Mouse (Mus musculus) c-Kit-positive CD71-negative TER-119-negative erythroid progenitor cells, embryonic 14.5 days (primary cell): ENCODE measurements at regions not wholly inside any gene's neighbourhood (a gene's known extent, or its start where the extent isn't known, plus 50 kb on each side); places are given as distances from the start of the nearest gene placed in this dataset.

ENCODE experiments used
- DNase-seq: peaks from one replicate; pipeline ENCODE4 v3.0.0-alpha.2; 2013; ENCODE audit warnings: low read depth

DNA sequence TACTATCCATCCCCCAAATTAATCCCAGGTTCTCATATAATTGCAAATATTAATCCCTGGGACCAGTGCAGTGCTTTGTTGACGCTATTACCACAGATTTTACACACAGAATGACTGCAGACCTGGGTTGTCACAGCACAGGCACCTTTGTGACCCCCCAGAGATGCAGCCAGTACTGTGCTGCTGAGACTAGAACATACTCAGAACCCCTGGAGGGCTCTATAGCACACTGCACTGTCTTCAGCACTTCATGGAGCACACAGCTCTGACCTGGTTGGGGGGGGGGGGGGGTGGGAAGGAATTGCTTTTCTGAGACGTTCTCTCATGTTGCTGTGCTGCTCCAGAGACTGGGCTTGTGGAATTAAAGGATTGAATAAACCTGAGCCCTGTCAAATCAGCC, 154.9 kb upstream of the Gm34302 start:
- no peak for DNase-seq

DNA sequence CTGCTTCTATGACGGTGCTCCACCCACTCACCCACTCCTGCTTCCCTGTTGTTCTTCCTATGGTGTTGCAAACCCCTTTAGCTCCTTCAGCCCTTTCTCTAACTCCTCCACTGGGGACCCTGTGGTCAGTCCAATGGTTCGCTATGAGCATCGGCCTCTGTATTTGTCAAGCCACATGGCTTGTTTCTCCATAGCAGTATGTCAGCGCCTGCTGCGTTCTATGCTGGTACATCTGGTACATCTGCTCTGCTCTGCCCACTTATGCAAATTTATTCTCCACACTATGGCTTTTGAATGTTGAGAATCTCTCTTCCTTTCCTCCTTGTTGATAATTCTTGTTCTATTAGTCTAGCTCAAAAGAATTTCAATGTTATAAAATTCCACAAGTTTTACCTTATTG, 154.2 kb upstream of the Gm34302 start:
- DNase-seq: no peak

DNA sequence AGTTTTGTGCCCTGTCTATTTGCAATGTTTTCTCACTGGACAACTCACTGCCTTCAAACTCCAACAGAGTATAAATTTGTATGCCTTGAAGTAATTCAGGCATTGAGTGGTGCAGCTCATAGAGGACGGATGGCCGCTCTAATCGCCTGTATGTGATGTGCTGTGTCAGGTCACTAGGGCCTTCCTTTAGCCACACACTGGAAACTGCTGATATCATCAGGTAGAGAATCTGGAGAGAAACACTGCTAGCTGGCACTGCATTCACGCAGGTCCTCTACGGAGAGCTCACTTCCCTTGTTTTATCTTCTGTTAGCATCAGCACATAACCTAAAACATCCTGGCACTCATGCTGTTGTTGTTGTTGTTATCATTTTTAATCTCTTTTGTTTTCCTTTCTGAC, 144.0 kb upstream of the Gm34302 start:
- DNase-seq: no peak

DNA sequence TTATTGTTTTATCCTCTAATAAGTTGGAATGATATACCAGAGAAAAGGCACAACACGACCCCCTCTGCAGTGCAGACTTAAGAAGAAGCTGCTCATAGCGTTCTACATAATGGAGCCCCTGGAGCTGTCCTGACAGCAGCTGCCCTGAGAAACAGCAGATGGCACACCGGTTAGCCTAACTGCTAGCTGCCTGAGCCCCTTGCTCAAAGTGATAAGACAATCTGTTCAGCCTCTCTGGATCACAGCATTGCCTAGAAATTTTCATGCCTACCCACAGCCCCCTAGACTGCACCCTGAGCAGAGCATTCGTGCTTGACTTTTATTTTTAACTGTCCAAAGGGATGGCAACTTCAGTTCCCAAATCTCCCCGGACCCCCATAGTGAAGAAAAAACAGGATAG, 132.4 kb upstream of the Gm34302 start:
- no peak for DNase-seq

DNA sequence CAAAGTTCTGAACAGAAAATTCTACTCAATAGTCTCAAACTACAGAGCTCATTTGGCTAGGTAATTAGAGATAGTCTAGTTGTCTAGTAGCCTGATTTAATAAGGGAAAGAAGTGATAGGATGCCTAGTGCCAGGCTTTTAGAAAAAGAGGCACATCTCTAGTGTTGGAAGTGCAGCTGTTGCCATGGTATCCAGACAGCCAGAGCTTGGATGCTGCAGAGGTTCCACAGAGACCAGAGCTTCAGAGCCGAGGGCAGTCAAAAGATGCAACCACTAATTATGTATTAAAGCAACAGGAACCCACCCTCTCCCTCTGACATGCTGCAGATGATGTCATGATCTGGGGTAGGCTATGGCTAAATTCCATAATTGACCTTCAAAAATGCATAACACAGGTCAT, 130.0 kb upstream of the Gm34302 start:
- DNase-seq: no peak

DNA sequence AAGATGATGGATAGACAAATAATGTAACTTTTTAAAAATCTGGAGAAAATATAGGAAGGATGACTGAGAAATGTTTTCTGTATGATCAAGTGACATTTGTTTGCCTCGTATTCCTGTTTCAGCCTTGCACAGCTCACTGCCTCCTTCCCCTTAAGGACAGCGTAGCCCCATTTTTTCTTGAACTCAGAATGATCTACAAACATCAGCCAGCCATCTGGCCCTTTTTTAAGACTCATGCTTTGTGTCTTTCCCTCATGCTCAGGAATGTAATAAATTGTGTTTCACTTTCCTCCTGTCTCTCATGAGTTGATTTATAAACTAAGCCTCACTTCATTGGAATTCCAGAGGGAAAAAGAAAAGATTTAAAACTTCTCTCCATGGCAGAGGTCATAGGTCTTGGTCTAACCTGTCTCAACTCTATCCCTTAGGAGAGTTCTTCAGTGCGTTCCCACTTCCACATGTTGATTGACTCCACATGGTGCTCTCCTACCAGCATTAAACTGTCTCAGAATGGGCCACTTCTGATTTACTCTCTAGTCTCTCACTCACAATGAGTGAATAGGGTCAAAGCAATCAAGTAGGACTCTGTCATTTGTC, 129.2 kb upstream of the Gm34302 start:
- DNase-seq: no peak

DNA sequence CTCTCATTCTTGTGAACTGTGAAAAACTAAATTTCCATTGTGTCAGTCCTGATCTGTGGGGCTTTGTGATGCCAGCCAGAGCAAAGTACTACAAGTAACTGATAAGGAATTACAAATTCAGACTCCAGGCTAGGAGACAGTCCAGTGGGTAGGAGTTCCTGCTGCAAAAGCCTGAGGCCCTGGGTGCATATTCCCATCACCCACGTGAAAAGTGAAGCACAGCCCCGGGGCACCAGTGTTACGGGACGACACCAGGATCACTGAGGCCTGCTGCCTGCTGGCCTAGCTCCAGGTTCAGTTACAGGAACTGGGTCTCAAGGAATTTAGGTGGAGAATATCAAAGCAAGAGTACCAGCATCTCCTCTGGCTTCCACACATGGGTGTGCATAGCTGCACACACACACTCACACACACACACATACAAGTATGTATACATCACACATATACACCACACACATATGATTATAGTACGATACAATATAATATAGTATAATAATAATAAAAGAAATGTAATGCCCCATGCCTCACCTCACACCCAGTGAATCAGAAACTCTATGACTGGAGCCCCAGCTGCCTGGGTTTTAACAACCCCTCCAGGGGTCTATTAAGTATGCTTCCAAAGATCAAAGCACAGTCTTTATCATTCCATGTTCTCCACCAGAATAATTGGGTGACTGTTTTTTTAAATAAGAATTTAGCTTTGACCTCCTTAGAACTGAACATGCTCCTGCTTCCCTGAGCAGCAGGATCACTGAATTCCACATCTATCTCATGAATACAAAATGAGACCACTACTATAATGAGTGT, 126.6 kb upstream of the Gm34302 start:
- no peak for DNase-seq

DNA sequence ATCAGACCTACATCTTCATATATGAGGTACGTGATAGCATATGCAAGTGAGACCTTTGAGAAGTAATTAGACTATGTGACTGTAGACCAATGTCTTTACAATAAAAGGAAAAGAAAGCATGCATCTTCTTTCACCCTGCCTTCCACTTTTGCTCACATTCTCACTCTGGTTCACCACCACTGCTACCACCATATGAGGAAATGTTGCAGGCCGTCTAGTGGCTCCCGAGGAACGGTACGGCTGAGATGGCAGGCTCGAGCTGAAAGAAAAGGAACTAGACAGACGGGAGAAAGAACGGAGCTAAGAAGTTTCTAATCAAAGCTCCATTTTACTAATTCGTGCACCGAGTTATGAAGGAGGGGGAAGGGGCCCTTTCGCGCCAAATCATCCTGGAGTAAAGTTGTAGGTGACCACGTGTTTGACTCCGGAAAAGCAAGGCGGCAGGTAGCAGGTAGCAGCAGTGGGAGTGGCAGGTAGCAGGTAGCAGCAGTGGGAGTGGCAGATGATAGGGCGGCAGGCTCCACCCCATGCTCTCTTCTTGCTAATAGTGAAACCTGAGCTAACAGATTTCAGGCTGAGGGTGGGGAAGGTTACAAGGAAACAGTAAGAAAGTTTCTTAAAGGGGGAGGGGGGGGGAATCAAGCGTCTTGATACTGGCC, 125.9 kb upstream of the Gm34302 start:
- no peak for DNase-seq

DNA sequence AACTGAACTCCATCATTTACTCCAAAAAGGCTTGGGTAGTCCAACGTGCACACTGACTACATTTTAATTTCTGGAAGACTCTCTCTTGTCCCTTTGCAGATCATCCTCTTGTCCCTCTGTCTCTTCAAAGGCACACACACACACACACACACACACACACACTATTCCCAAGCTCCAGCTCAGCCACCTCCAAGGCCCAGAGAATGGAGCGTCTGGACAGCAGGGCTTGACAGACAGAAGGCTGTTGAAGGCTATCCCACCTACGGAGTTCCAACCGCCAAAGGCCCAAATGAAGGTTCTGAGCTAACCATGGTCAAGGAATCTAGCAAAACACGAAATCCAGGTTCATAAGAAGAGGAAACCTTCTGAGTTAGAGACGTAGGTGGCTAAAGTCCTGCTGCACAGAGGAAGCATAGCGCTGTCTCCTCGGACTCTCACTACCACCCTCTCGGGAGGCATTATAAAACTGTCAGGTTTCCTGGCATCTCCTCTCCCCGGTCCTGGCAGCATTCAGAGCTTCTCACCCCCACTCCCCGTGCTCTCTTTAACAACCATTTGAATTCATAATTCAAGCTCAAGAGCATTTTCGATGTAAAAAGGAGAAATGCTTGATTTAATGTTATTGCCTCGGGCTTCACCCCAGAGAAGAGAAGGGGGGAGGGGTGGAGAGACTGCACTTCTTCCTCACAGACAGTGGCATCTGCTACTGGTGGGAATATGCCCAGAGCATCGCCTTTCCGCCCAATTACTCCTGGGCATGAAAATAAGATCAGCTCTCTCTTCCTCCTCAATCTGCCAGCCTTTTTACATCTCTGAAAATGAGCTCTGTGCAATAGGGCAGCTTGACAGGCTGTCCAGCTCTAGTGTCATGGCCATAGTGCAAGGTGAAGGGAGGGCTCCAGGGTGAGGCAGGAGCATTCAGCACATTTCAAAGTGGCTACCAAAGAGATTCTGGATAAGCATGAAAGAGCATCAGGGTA, 99.3 kb upstream of the Gm34302 start:
- no peak for DNase-seq

DNA sequence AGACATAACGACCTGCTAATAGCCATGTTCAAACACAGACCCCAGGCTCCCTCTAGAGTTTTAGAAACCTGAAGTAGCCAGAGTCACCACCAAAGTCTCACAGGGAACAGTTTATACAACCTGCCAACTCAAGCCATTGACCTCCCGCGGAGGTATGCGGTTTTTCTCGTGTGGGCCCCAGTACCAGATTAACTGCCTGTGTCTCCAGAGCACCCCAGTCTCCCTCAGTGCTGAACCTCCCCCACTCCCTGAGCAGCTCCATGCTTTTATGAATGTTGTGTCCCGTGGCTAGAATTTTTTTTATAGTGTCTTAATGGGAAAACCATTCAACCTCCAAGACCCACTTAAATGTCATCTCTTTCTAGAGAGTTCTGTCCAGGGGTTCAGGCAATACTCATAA, 98.5 kb upstream of the Gm34302 start:
- DNase-seq: no peak

DNA sequence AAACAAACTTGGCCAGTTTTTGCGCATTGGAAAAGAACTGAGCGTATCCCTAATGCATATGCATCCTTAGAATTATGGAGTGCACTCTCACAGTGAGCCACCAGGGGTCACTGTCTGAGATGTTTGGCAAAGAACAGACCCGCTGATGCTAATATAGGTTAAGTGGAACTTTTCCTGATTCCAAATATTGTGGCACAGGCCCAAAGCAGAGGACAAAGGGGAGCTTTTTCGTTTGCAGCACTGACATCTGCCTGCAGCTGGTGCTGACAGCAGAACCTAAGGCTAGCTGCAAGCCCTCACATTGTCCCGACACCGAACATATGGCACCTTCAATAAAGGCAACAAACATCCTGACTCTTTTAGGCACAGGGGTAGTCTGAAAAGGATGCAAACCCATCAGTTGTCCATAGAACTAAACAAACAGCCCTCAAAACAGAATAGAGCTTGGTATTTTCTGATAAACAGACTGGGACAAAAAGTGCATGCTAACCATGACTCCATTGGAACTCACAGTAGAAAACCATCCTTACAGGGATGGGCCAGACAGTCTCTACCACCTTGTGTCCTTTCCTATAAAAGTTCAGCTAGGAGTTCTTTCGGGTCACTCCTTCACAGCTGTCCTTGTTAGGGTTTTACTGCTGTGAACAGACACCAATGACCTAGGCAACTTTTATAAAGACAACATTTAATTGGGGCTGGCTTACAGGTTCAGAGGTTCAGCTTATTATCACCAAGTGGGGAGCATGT, 87.1 kb upstream of the Gm34302 start:
- DNase-seq: peak; percentile 23

DNA sequence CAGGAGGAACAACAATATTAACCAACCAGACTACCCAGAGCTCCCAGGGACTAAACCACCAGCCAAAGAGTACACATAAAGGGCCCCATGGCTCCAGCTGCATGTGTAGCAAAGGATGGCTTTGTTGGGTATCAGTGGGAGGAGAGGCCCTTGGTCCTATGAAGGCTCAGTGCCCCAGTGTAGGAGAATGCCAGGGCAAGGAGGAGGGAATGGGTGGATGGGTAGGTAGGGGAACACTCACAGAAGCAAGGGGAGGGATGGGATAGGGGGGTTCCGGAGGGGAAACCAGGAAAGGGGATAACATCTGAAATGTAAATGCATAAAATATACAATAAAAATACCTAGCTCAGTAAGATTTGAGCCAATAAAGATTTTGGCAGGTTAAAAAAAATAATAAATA, 86.4 kb upstream of the Gm34302 start:
- no peak for DNase-seq

DNA sequence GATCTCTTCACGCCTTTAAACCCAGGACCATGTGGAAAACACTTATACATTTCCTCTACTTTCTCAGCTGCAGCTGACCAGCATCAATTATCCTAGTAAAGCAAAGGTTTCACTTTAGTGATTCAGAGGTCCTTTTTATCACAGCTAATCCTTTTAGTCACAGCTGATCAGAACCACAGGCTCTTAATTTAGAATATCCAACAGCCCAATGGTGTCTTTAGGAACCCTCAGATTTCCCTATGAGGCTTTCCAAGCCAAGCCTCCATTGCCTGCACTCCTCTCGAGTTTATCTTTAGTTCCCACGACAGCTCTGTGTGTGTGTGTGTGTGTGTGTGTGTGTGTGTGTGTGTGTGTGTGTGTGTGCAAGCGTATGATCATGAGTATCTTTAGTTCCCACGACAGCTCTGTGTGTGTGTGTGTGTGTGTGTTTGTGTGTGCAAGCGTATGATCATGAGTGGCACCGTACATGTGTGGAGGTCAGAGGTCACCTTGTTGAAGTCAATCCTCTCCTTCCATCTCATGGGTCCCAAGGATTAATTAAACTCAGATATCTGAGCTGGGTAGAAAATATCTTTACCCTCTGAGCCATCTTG, 85.4 kb upstream of the Gm34302 start:
- DNase-seq: no peak

DNA sequence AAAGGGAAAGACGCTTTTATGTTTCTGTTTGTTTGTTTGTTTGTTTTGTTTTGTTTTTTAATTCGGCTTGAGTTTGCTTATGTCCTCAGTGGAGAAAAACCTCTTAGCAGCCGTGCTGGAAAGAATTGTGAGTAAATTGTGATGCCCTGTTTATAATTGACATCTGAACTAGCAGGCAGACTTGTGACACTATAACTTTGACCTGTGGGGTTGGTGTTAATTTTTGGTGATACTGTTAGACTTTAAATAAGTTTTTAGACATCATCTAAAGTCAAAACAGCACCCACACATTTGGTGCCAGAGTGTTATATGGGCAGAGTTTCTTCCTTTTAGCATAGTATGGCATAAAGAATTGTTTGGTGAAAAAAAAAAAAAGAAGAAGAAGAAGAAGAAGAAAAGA, 84.0 kb upstream of the Gm34302 start:
- no peak for DNase-seq

DNA sequence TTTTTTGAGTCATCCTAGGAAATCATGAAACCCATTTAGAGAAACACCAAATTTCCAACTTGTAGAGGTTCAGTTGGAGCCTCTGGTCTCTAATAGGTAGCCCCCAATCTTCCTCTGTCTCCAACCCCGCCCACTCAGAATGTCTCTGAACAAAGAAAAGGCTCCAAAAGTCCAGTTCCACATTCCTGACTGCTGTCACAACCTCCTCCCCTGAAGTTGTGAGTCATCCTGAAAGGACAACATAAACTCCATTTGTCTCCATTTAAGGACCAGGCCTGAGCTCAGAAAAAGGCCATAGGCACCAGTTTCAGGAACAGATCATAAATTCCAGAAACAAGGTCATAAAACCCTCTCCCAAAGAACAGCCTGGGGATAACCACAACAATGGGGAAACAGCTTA, 79.4 kb upstream of the Gm34302 start:
- no peak for DNase-seq

DNA sequence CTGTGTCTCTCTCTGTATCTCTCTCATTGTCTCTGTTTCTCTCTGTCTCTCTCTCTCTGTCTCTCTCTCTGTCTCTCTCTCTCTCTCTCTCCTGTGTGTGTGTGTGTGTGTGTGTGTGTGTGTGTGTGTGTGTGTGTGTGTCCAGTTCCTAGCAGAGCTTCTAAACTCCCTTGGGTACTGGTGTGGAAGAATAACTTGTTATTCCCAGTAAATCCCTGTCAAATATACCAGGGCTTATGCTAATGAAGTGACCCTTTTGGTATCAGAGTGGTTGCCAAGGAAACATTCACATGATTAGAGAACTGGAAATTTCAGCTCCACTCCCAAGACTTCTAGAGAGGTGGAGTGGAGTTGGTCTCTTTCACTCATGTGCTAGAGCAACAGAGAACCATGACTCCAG, 78.9 kb upstream of the Gm34302 start:
- no peak for DNase-seq

DNA sequence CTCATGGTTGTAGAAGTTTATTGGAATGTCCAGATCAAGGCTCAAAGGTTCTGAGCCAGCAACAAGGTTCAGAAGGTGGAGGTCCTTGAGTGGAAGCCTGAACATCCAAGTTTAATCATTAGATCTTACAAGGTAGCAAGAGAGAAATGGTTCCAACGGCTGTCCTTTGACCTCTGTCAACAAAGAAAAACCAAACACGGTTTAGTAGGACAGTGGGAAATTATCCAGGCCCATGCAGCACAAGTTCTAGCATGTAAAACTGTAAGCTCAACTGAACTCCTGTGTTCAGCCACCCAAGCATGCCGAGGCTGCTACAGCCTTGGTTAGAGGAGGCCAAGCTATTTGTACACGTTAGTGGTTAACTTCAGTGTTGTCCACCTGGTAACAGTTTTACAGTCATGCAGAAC, 77.1 kb upstream of the Gm34302 start:
- no peak for DNase-seq

DNA sequence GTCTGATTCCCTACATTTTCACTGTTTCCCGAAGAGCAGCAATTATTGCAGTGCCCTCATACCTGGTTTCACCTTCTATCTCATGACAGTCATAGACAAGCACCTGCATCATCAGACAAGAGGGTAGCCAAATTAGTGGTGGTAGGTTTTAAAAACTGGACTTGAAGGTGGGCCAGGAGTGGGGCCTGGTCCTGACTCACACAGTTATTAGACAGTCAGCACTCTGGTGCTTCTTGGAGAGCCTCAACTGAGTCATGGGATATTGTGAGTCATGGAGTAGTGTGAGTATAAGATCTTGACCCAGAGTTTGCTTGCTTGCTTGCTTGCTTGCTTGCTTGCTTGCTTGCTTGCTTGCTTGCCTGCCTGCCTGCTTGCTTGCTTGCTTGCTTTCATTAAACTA, 73.1 kb upstream of the Gm34302 start:
- DNase-seq: no peak

DNA sequence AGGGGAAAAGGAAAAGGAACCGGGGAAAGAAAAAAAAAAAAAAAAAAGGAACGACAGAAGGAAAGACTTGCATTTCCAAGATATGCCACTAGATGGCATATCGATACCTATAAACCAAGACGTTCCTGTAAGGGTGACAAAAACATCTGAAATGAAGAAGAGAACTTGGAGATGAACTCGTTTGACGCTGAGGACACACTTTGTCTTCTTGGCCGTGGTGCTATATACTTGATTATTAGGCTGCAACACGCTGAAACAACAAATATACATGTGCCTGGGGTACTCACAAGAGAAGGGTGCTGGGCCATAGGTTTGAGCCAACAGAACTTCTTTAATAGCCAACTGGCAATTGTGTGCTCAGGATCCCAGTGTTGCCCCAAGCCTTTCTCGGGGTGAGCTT, 71.2 kb upstream of the Gm34302 start:
- peak; percentile 40 for DNase-seq

DNA sequence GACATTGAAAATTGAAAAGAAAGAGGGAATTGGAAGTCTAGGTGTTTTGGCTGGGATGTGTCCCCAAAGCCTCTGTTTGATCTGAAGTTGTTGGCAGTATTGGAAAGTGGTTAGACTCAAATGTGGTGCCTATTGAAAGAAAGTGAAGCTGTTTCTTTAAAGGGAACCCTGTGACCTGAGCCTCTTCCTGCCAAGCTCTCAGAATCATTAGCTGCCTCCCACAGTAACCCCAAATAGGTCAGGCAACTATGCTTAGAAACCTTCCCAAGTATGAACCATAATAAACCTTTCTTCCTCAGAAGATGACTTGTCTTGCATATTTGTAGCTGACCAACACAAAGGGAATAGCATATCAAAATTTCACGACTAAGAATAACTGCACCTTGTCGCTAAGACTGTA, 69.7 kb upstream of the Gm34302 start:
- DNase-seq: no peak

DNA sequence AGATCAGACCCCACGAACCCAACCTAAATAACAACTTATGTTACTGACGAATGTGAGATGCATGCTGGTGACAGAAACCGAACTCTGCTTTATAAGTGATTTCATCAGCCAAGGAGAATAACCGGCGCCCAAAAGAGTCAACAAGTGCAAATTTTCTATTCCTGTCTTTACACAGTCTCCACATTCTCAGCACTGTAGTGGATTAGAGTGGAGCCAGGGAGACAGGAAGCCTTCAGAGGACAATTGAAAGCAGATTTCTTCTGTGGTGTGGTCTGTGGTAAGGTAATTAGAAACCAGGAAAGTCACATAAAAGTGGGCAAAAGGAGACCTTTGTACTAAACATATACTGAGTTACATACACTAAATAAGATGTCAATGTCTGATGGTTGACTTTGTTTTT, 68.0 kb upstream of the Gm34302 start:
- no peak for DNase-seq
